Mouse (Mus musculus): ENCODE data around the gene Lypd4. TPM values are rescaled to one million over a fixed set of nuclear protein-coding genes. Genes with fewer than 3 reads are reported as not detected.

Lypd4 gene
- polyA plus RNA-seq, 1 experiment from 2014 or later, result not detected

DNA sequence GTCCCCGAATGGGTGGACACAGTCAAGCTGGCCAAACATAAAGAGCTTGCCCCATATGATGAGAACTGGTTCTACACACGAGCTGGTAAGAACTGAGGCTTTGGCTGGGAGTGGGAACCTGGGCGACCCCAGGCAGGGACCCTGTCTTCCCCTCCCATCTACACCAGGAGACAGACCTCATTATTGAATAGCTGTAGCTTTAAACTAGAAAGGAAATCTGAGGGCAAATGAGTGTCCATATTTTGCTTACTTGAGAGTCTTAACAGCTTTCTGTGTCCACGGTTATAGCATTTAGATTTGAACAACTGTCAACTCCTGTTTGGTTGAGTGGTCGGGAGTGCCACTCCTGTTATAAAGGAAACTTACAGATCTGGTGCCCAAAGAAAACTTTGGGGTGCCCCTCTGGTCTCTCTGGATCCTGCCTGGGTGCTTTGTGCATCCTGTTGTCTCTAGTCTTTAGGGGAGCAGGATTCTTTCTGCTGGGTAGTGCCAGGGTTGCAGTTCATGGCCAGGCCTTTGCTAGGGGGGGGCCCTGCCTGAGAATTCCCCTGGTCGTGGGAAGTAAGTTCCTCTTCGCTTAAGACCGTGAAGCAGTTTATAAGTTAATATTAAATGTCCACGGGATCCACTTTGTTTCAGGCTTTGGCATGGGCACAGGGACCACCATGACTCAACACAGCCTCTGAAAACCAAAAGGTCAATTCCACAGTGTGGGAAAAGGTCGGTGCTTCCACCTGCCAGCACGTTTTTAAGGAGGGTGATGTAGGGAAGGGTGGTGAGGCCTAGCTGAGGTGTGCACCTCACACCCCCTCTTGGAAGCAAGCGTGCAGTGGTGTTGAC is 15.9 kb upstream of the Lypd4 start:
- Histone ChIP-seq H3K9ac (peak overlapping the region; percentile 98), H3K27me3 (no peaks in the 10 kb centered on the region), H3K9me3 (replicated peaks) (no peaks in the 10 kb centered on the region), H3K4me3 (peak overlapping the region; percentile 82), H3K27ac (no peak overlapping the region), H3K36me3 (peaks cover 46% of the 10 kb centered on the region), H3K4me1 (peaks cover 28% of the 10 kb centered on the region), H3K4me2 (replicated peaks) (peak overlapping the region; percentile 79)
- 47% methylated on average over 12 of the region's 12 CpGs for WGBS
- no peak for ATAC-seq (ENCODE audit: low FRiP score)

DNA sequence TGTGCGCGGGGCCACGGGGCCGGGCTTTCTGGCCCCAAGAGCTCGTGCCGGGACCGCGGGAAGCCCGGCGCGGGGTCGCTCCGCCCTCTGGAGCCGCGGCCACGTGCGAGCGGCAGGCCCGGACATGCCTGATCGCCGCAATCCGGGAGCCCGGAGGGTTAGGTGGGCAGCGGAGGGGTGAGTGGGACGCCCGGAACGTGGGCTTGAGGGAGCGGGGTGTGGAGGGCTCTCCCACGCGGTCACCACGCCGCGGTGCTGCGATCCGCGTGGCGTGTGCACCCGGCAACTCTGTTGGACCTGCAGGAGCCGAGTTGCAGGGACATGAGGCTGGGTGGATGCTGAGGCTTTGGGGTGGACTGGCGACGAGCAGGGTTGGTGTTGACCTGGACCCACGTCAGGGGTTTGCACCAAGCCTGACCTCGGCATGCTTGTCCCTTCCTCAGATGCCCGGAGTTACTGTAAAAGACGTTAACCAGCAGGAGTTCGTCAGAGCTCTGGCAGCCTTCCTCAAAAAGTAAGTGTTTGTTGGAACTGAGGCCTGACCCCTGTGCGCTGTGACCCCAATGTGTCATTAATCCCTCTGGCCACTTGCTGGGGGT is 15.1 kb upstream of the Lypd4 start:
- peak overlapping the region; percentile 79 for H3K4me2 ChIP-seq (replicated peaks)
- H3K9ac ChIP-seq, result peak overlapping the region; percentile 98
- H3K4me1 ChIP-seq, result peaks cover 28% of the 10 kb centered on the region
- under 1% methylated on average over 47 of the region's 47 CpGs for WGBS
- peak overlapping the region; percentile 82 for H3K4me3 ChIP-seq
- no peaks in the 10 kb centered on the region for H3K27me3 ChIP-seq
- no peaks in the 10 kb centered on the region for H3K9me3 ChIP-seq (replicated peaks)
- ATAC-seq (ENCODE audit: low FRiP score), result peak; percentile 5; the same call in 1 of the 2 replicates
- H3K27ac ChIP-seq, result peak overlapping the region; percentile 87
- H3K36me3 ChIP-seq, result peaks cover 41% of the 10 kb centered on the region

- Histone ChIP-seq H3K9me3 (replicated peaks) (no peaks in the 10 kb centered on the region), H3K27me3 (no peaks in the 10 kb centered on the region), H3K4me2 (replicated peaks) (peak within 1 kb of the TSS; percentile 79), H3K4me1 (peaks cover 28% of the 10 kb centered on the region), H3K36me3 (peaks cover 34% of the 10 kb centered on the region), H3K9ac (peak within 1 kb of the TSS; percentile 98), H3K27ac (peak within 1 kb of the TSS; percentile 87), H3K4me3 (peak within 1 kb of the TSS; percentile 82)
- under 1% methylated on average over 57 of the region's 57 CpGs for WGBS
- peak; percentile 94 for ATAC-seq (ENCODE audit: low FRiP score)
Observed at GRCm38 (mm10) chr7:24883896-24884692, 14.4 kb upstream of the Lypd4 start, which contains the start of gene Rps19. Gene Rps19, plus strand, starts transcription at chr7:24884371.

- Histone ChIP-seq H3K36me3 (peaks cover 20% of the 10 kb centered on the region), H3K9ac (no peak overlapping the region), H3K4me1 (peaks cover 25% of the 10 kb centered on the region), H3K4me3 (no peak overlapping the region), H3K27ac (no peak overlapping the region), H3K4me2 (replicated peaks) (no peak overlapping the region), H3K27me3 (no peaks in the 10 kb centered on the region), H3K9me3 (replicated peaks) (no peaks in the 10 kb centered on the region)
- WGBS, result 92% methylated on average over 9 of the region's 9 CpGs
- ATAC-seq (ENCODE audit: low FRiP score), result no peak
Observed at GRCm38 (mm10) chr7:24882416-24883199, 12.9 kb upstream of the Lypd4 start.

DNA sequence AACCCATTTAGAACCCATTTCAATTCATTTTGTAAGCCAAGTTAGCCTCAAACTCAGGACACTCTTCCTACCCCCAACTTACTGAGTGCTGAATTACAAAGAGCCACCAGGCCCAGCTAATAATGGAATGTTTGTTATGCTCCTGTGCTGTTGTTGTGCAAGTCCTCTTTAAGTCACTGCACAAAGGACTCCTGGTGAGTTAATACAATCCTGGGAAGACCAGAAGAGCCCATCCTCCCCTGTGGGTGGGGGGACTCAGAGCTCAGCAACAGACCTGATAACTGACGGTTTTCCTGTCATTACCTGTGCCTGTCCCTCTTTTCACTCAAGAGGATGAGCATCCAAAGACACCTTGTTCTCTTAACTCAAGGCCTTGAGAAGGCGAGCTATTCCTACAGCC is 9.9 kb upstream of the Lypd4 start:
- ATAC-seq (ENCODE audit: low FRiP score), result no peak
- Histone ChIP-seq H3K9me3 (replicated peaks) (no peaks in the 10 kb centered on the region), H3K4me1 (no peaks in the 10 kb centered on the region), H3K4me2 (replicated peaks) (no peak overlapping the region), H3K4me3 (no peak overlapping the region), H3K36me3 (no peaks in the 10 kb centered on the region), H3K27me3 (no peaks in the 10 kb centered on the region), H3K27ac (no peak overlapping the region), H3K9ac (no peak overlapping the region)
- 20% methylated on average over 2 of the region's 2 CpGs for WGBS

DNA sequence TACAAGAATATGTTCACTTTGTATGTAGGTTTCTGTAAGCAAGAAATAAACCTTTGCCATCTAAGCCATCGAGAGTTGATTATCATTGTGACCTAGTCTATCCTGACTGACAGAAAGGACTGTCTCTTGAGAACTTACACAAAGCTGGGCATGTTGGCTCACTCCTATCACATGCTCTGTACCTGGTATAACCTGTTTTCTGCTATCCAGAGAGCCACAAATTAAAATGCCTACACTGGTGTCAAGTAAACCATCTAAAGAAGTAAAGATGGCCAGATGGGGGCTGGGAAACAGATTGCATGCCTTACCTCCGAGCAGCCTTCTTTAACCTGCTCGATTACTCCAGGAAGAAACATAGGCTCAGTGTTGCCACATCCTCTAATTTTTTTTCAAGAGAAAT is 7.8 kb upstream of the Lypd4 start:
- no peak overlapping the region for H3K9ac ChIP-seq
- no peak overlapping the region for H3K4me2 ChIP-seq (replicated peaks)
- WGBS, result 86% methylated on average over 3 of the region's 3 CpGs
- no peak overlapping the region for H3K27ac ChIP-seq
- no peaks in the 10 kb centered on the region for H3K27me3 ChIP-seq
- no peaks in the 10 kb centered on the region for H3K9me3 ChIP-seq (replicated peaks)
- no peak overlapping the region for H3K4me3 ChIP-seq
- no peaks in the 10 kb centered on the region for H3K36me3 ChIP-seq
- no peak for ATAC-seq (ENCODE audit: low FRiP score)
- H3K4me1 ChIP-seq, result no peaks in the 10 kb centered on the region

GRCm38 (mm10) chr7:24869080-24869479 is 661 bp downstream of the Lypd4 start:
- Histone ChIP-seq H3K36me3 (no peaks in the 10 kb centered on the region), H3K27me3 (peaks cover 14% of the 10 kb centered on the region), H3K4me1 (no peaks in the 10 kb centered on the region), H3K9me3 (replicated peaks) (peaks cover 3% of the 10 kb centered on the region; the same call in 1 of the 2 replicates), H3K4me3 (no peak overlapping the region), H3K9ac (no peak overlapping the region), H3K27ac (no peak overlapping the region), H3K4me2 (replicated peaks) (no peak overlapping the region)
- WGBS, result 57% methylated on average over 17 of the region's 17 CpGs
- ATAC-seq (ENCODE audit: low FRiP score), result no peak

GRCm38 (mm10) chr7:24864156-24864555 is 5.6 kb downstream of the Lypd4 start:
- Histone ChIP-seq H3K36me3 (no peaks in the 10 kb centered on the region), H3K4me3 (no peak overlapping the region), H3K4me2 (replicated peaks) (no peak overlapping the region), H3K27me3 (no peaks in the 10 kb centered on the region), H3K27ac (no peak overlapping the region), H3K4me1 (no peaks in the 10 kb centered on the region), H3K9me3 (replicated peaks) (no peaks in the 10 kb centered on the region), H3K9ac (0 out of 2 replicates have a peak overlapping the region, but pooled peaks have one; percentile 3)
- 31% methylated on average over 6 of the region's 6 CpGs for whole genome bisulfite sequencing
- no peak for ATAC-seq (ENCODE audit: low FRiP score)

DNA sequence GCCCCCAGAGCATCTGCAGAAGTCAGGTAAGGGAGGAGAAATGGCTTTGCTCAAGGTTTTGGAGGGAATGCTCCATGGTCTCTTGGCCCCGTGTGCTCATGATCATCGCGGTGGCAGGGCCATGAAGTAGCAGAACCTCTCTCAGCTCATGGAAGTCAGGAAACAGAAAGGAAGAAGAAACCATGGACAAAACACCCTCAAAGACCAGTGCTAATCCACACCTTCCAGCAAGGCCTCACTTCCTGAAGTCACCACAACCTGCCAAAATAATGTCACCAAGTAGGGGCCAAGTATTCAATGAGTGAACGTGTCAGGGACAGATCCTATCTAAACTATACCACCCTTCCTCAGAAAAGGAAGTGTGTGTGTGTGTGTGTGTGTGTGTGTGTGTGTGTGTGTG is 6.9 kb downstream of the Lypd4 start:
- Histone ChIP-seq H3K9me3 (replicated peaks) (no peaks in the 10 kb centered on the region), H3K27me3 (no peaks in the 10 kb centered on the region), H3K4me3 (no peak overlapping the region), H3K27ac (no peak overlapping the region), H3K4me2 (replicated peaks) (no peak overlapping the region), H3K36me3 (no peaks in the 10 kb centered on the region), H3K4me1 (no peaks in the 10 kb centered on the region), H3K9ac (no peak overlapping the region)
- no peak for ATAC-seq (ENCODE audit: low FRiP score)
- 86% methylated on average over 4 of the region's 4 CpGs for WGBS

DNA sequence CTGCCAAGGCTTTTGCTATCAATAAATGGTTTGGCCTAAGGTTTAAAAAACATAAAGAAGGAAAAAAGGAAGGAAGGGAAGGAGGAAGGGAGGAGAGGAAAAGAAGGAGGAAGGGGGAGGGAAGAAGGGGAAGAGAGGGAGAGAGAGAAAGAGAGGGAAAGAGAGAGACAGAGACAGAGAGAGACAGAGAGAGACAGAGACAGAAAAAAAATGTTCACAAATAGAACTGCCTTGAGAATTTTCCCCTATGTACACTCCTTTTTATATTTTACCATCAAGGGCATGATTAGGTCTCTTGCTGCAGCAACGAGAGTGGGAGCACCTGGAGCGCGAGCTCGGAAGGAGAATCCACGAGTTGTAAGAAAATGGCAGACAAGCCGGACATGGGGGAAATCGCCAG is 7.8 kb downstream of the Lypd4 start, which contains the start of gene Gm9844:
Gm9844 (plus strand) TSS at position 301 of the 400 bp plus-strand sequence.
- no peaks in the 10 kb centered on the region for H3K27me3 ChIP-seq
- H3K4me3 ChIP-seq, result no peak within 1 kb of the TSS
- no peak for ATAC-seq (ENCODE audit: low FRiP score)
- 88% methylated on average over 7 of the region's 7 CpGs for WGBS
- H3K27ac ChIP-seq, result no peak within 1 kb of the TSS
- H3K4me1 ChIP-seq, result no peaks in the 10 kb centered on the region
- no peak within 1 kb of the TSS for H3K4me2 ChIP-seq (replicated peaks)
- H3K9ac ChIP-seq, result no peak within 1 kb of the TSS
- H3K36me3 ChIP-seq, result no peaks in the 10 kb centered on the region
- no peaks in the 10 kb centered on the region for H3K9me3 ChIP-seq (replicated peaks)

- Histone ChIP-seq H3K9ac (no peak overlapping the region), H3K36me3 (no peaks in the 10 kb centered on the region), H3K4me3 (no peak overlapping the region), H3K4me2 (replicated peaks) (no peak overlapping the region), H3K27me3 (no peaks in the 10 kb centered on the region), H3K9me3 (replicated peaks) (no peaks in the 10 kb centered on the region), H3K27ac (no peak overlapping the region), H3K4me1 (no peaks in the 10 kb centered on the region)
- 75% methylated on average over 5 of the region's 5 CpGs for WGBS
- ATAC-seq (ENCODE audit: low FRiP score), result no peak
Observed at GRCm38 (mm10) chr7:24859234-24859633, 10.5 kb downstream of the Lypd4 start.

Data from hindbrain, embryonic 12.5 days (tissue).